Mouse (Mus musculus) forebrain, embryonic 12.5 days (tissue): ENCODE measurements around the gene Cox17. TPM values are rescaled to one million over a fixed set of nuclear protein-coding genes. Genes with fewer than 3 reads are reported as not detected.

Experiments used
- ATAC-seq: fragments of 200-750 bp; cut with Nextera tagmentation; 2 replicates; pipeline ENCODE4 v1.8.0; 2017; ENCODE audit warnings: moderate TSS enrichment; ENCODE audit not compliant: low FRiP score
- H3K27ac ChIP-seq: fragments of 300-500 bp; sonication (generic); 2 replicates; pipeline ENCODE4 v1.5.1; 2016; ENCODE audit warnings: mild to moderate bottlenecking
- H3K27me3 ChIP-seq: fragments of 300-500 bp; sonication (generic); 2 replicates; pipeline ENCODE4 v1.6.1; 2016; ENCODE audit warnings: mild to moderate bottlenecking
- H3K36me3 ChIP-seq: fragments of 300-500 bp; sonication (generic); replicated peaks from 2 replicates; pipeline ENCODE4 v1.6.1; 2016; ENCODE audit warnings: mild to moderate bottlenecking
- H3K4me1 ChIP-seq: fragments of 300-500 bp; sonication (generic); 2 replicates; pipeline ENCODE4 v1.6.1; 2016
- H3K4me2 ChIP-seq: fragments of 300-500 bp; sonication (generic); 2 replicates; pipeline ENCODE4 v1.6.1; 2016; ENCODE audit warnings: mild to moderate bottlenecking, moderate library complexity
- H3K4me3 ChIP-seq: fragments of 300-500 bp; sonication (generic); replicated peaks from 2 replicates; pipeline ENCODE4 v1.5.1; 2016; ENCODE audit warnings: mild to moderate bottlenecking
- H3K9ac ChIP-seq: fragments of 300-500 bp; sonication (generic); 2 replicates; pipeline ENCODE4 v1.6.1; 2016; ENCODE audit warnings: mild to moderate bottlenecking
- H3K9me3 ChIP-seq: fragments of 300-500 bp; sonication (generic); 2 replicates; pipeline ENCODE4 v1.6.1; 2016
- WGBS: fragments of 180-500 bp; shearing (Covaris S2); methylation state at CpG from one replicate; pipeline ENCODE4 v1.1.7; 2016; 5-methylcytosine and 5-hydroxymethylcytosine counted together
- polyA plus RNA-seq: library from polyadenylated mRNA; unstranded; fragments of >200 nt; fragmentation: Nextera tagmentation; extraction: Ambion mirVana; gene quantifications from 2 replicates; pipeline ENCODE4 v1.2.1, GENCODE M21; 2016

Cox17 gene
- polyA plus RNA-seq, 1 experiment from 2014 or later: 141 TPM

- ATAC-seq: no peak
- no peak overlapping the region for H3K4me2 ChIP-seq
- no peak overlapping the region for H3K27ac ChIP-seq
Measured at GRCm38 (mm10) chr16:38350939-38351338, 4.1 kb downstream of the Cox17 start.

GRCm38 (mm10) chr16:38352031-38352430 is 5.2 kb downstream of the Cox17 start:
- Histone ChIP-seq H3K36me3 (peaks cover 38% of the 10 kb centered on the region), H3K4me1 (peaks cover 10% of the 10 kb centered on the region), H3K27ac (no peak overlapping the region), H3K27me3 (no peaks in the 10 kb centered on the region), H3K4me2 (no peak overlapping the region), H3K9me3 (no peaks in the 10 kb centered on the region), H3K9ac (no peak overlapping the region), H3K4me3 (no peak overlapping the region)
- ATAC-seq: no peak
- WGBS: 85% methylated on average over 7 of the region's 7 CpGs

More at GRCm38 (mm10) chr16:38350939-38351338, 4.1 kb downstream of the Cox17 start:
- Histone ChIP-seq H3K36me3 (peaks cover 34% of the 10 kb centered on the region), H3K27me3 (no peaks in the 10 kb centered on the region), H3K4me3 (no peak overlapping the region), H3K9me3 (no peaks in the 10 kb centered on the region), H3K9ac (no peak overlapping the region), H3K4me1 (peaks cover 10% of the 10 kb centered on the region)
- 89% methylated on average over 6 of the region's 6 CpGs for WGBS

GRCm38 (mm10) chr16:38352851-38353250 is 6.1 kb downstream of the Cox17 start:
- Histone ChIP-seq H3K36me3 (peaks cover 38% of the 10 kb centered on the region), H3K9ac (no peak overlapping the region), H3K4me3 (no peak overlapping the region), H3K9me3 (no peaks in the 10 kb centered on the region), H3K4me1 (peaks cover 6% of the 10 kb centered on the region), H3K27me3 (no peaks in the 10 kb centered on the region), H3K27ac (no peak overlapping the region), H3K4me2 (no peak overlapping the region)
- ATAC-seq: no peak

- Histone ChIP-seq H3K9me3 (no peaks in the 10 kb centered on the region), H3K4me3 (no peak overlapping the region), H3K4me2 (no peak overlapping the region), H3K27me3 (no peaks in the 10 kb centered on the region), H3K9ac (no peak overlapping the region), H3K27ac (no peak overlapping the region), H3K4me1 (no peaks in the 10 kb centered on the region), H3K36me3 (peaks cover 41% of the 10 kb centered on the region)
- 98% methylated on average over 2 of the region's 2 CpGs for WGBS
- ATAC-seq: no peak
Measured at GRCm38 (mm10) chr16:38353642-38354041, 6.9 kb downstream of the Cox17 start.

GRCm38 (mm10) chr16:38354185-38354913 is 7.6 kb downstream of the Cox17 start:
- 87% methylated on average over 5 of the region's 5 CpGs for WGBS
- peaks cover 35% of the 10 kb centered on the region for H3K36me3 ChIP-seq
- ATAC-seq: no peak

GRCm38 (mm10) chr16:38358256-38358812 is 11.5 kb downstream of the Cox17 start:
- ATAC-seq: no peak
- no peaks in the 10 kb centered on the region for H3K27me3 ChIP-seq
- H3K4me3 ChIP-seq: no peak overlapping the region
- no peak overlapping the region for H3K4me2 ChIP-seq
- 91% methylated on average over 6 of the region's 6 CpGs for whole genome bisulfite sequencing
- no peaks in the 10 kb centered on the region for H3K9me3 ChIP-seq
- H3K9ac ChIP-seq: no peak overlapping the region
- H3K27ac ChIP-seq: no peak overlapping the region
- 0 out of 2 replicates have a peak, but pooled peaks cover 7% of the 10 kb centered on the region for H3K36me3 ChIP-seq
- peaks cover 4% of the 10 kb centered on the region; the same call in 1 of the 2 replicates for H3K4me1 ChIP-seq

More at GRCm38 (mm10) chr16:38354185-38354913, 7.6 kb downstream of the Cox17 start:
- Histone ChIP-seq H3K4me1 (no peaks in the 10 kb centered on the region), H3K4me3 (no peak overlapping the region), H3K27me3 (no peaks in the 10 kb centered on the region), H3K9me3 (no peaks in the 10 kb centered on the region), H3K27ac (no peak overlapping the region), H3K4me2 (no peak overlapping the region), H3K9ac (no peak overlapping the region)

GRCm38 (mm10) chr16:38359241-38359640 is 12.4 kb downstream of the Cox17 start:
- Histone ChIP-seq H3K4me3 (no peak overlapping the region), H3K9ac (no peak overlapping the region), H3K27me3 (no peaks in the 10 kb centered on the region), H3K36me3 (0 out of 2 replicates have a peak, but pooled peaks cover 7% of the 10 kb centered on the region), H3K9me3 (no peaks in the 10 kb centered on the region), H3K4me2 (no peak overlapping the region), H3K27ac (no peak overlapping the region), H3K4me1 (peaks cover 4% of the 10 kb centered on the region; the same call in 1 of the 2 replicates)
- WGBS: 94% methylated on average over 2 of the region's 2 CpGs
- ATAC-seq: no peak

- Histone ChIP-seq H3K4me3 (no peak overlapping the region), H3K9ac (no peak overlapping the region), H3K27me3 (no peaks in the 10 kb centered on the region), H3K36me3 (0 out of 2 replicates have a peak, but pooled peaks cover 7% of the 10 kb centered on the region), H3K9me3 (no peaks in the 10 kb centered on the region), H3K4me2 (no peak overlapping the region), H3K4me1 (peaks cover 4% of the 10 kb centered on the region; the same call in 1 of the 2 replicates), H3K27ac (no peak overlapping the region)
- no peak for ATAC-seq
- WGBS: 81% methylated on average over 3 of the region's 3 CpGs
Measured at GRCm38 (mm10) chr16:38359857-38360256, 13.1 kb downstream of the Cox17 start.

- peaks cover 4% of the 10 kb centered on the region; the same call in 1 of the 2 replicates for H3K4me1 ChIP-seq
- H3K27ac ChIP-seq: no peak overlapping the region
- H3K36me3 ChIP-seq: 0 out of 2 replicates have a peak, but pooled peaks cover 7% of the 10 kb centered on the region
- H3K4me3 ChIP-seq: no peak overlapping the region
- no peak overlapping the region for H3K9ac ChIP-seq
- H3K27me3 ChIP-seq: no peaks in the 10 kb centered on the region
- 33% methylated on average over 2 of the region's 2 CpGs for WGBS
- no peaks in the 10 kb centered on the region for H3K9me3 ChIP-seq
- ATAC-seq: no peak
- H3K4me2 ChIP-seq: no peak overlapping the region
Measured at GRCm38 (mm10) chr16:38360317-38360716, 13.5 kb downstream of the Cox17 start.

- 78% methylated on average over 10 of the region's 10 CpGs for WGBS
- no peak for ATAC-seq
- Histone ChIP-seq H3K27me3 (no peaks in the 10 kb centered on the region), H3K9me3 (no peaks in the 10 kb centered on the region), H3K36me3 (0 out of 2 replicates have a peak, but pooled peaks cover 3% of the 10 kb centered on the region), H3K4me1 (peaks cover 4% of the 10 kb centered on the region; the same call in 1 of the 2 replicates), H3K9ac (no peak within 1 kb of the TSS), H3K4me2 (no peak within 1 kb of the TSS), H3K4me3 (no peak within 1 kb of the TSS), H3K27ac (no peak within 1 kb of the TSS)
Measured at GRCm38 (mm10) chr16:38361933-38362332, 15.1 kb downstream of the Cox17 start, which contains the start of gene Popdc2. Gene Popdc2 (plus strand): TSS chr16:38362209.

- Histone ChIP-seq H3K4me3 (no peak overlapping the region), H3K27ac (no peak overlapping the region), H3K27me3 (no peaks in the 10 kb centered on the region), H3K4me2 (no peak overlapping the region), H3K9me3 (no peaks in the 10 kb centered on the region), H3K4me1 (peaks cover 4% of the 10 kb centered on the region; the same call in 1 of the 2 replicates), H3K36me3 (0 out of 2 replicates have a peak, but pooled peaks cover 3% of the 10 kb centered on the region), H3K9ac (no peak overlapping the region)
- 83% methylated on average over 20 of the region's 20 CpGs for WGBS
- ATAC-seq: no peak
Measured at GRCm38 (mm10) chr16:38362493-38363255, 15.9 kb downstream of the Cox17 start.

- no peaks in the 10 kb centered on the region for H3K36me3 ChIP-seq
- H3K9me3 ChIP-seq: no peaks in the 10 kb centered on the region
- WGBS: 90% methylated on average over 3 of the region's 3 CpGs
- no peak overlapping the region for H3K4me3 ChIP-seq
- H3K9ac ChIP-seq: no peak overlapping the region
- ATAC-seq: no peak
- H3K4me1 ChIP-seq: peaks cover 4% of the 10 kb centered on the region; the same call in 1 of the 2 replicates
- no peak overlapping the region for H3K27ac ChIP-seq
- H3K27me3 ChIP-seq: no peaks in the 10 kb centered on the region
- no peak overlapping the region for H3K4me2 ChIP-seq
Measured at GRCm38 (mm10) chr16:38363256-38363595, 16.4 kb downstream of the Cox17 start.
